Mouse (Mus musculus): ENCODE measurements around the gene Osbpl2. TPM values are rescaled to one million over a fixed set of nuclear protein-coding genes. Genes with fewer than 3 reads are reported as not detected.

The Osbpl2 gene
- total and polyA plus RNA-seq, 3 experiments: 13.3 to 25.5 TPM; not detected in 1

- TF ChIP-seq ELF1 (IDR thresholded peaks at IDR 0.05; ENCODE audit: low read depth, low read length) (no peak), NRF1 (IDR thresholded peaks at IDR 0.05; ENCODE audit: insufficient read depth, low read depth, low read length, poor library complexity, severe bottlenecking) (no peak), KAT2A (conservative IDR thresholded peaks at IDR 0.05; ENCODE audit: low read depth, low read length) (no peak)
These were observed 65.1 kb downstream of the Osbpl2 start (continued) for GRCm38 (mm10) chr2:180184011-180184751.

GRCm38 (mm10) chr2:180184752-180185109, 65.6 kb downstream of the Osbpl2 start:
- Histone ChIP-seq H3K4me1 (ENCODE audit: control insufficient read depth in 1 of 2, insufficient read depth in 2 of 2, low read length in 2 of 2) (no peaks in the 10 kb centered on the region), H3K36me3 (ENCODE audit: control insufficient read depth in 1 of 2, insufficient read depth in 2 of 2, low read length in 2 of 2) (no peaks in the 10 kb centered on the region), H3K79me2 (ENCODE audit: control insufficient read depth, insufficient read depth, low read length, poor library complexity) (no peaks in the 10 kb centered on the region), H3K9me3 (replicated peaks; ENCODE audit: insufficient read depth, low read length) (no peaks in the 10 kb centered on the region), H3K27me3 (ENCODE audit: control insufficient read depth in 1 of 2, insufficient read depth in 2 of 2, low read length in 2 of 2) (no peaks in the 10 kb centered on the region), H3K27ac (ENCODE audit: control insufficient read depth, low read depth, low read length) (no peak overlapping the region), H3K4me3 (ENCODE audit: control insufficient read depth in 1 of 2, insufficient read depth in 1 of 2, low read depth in 2 of 2, low read length in 2 of 2) (no peak overlapping the region), H3K9ac (ENCODE audit: control insufficient read depth, low read depth, low read length, poor library complexity, severe bottlenecking) (no peak overlapping the region)
- no peak for TF ChIP-seq MYB (IDR thresholded peaks at IDR 0.05; ENCODE audit: low read depth, low read length)
- no peak for TF ChIP-seq ZC3H11A (IDR thresholded peaks at IDR 0.05; ENCODE audit: low read depth, low read length)
- peak in 2 of 3 experiments; percentile 10 to 18; a peak in 1 of 6 replicates for TF ChIP-seq CTCF (IDR thresholded peaks at IDR 0.05 in 2 of 3, conservative IDR thresholded peaks at IDR 0.05 in 1 of 3; ENCODE audit: control insufficient read depth in 1 of 3, insufficient read depth in 1 of 3, low read depth in 2 of 3, low read length in 3 of 3, poor library complexity in 1 of 3, severe bottlenecking in 1 of 3)
- no peak for TF ChIP-seq MYC (IDR thresholded peaks at IDR 0.05; ENCODE audit: low read depth, low read length)
- DNase-seq (ENCODE audit: low read depth, low spot score): no peak

- no peaks in the 10 kb centered on the region for H3K9me3 ChIP-seq (replicated peaks; ENCODE audit: insufficient read depth, low read length)
- no peak for DNase-seq (ENCODE audit: low read depth, low spot score)
- H3K27me3 ChIP-seq (ENCODE audit: control insufficient read depth in 1 of 2, insufficient read depth in 2 of 2, low read length in 2 of 2): no peaks in the 10 kb centered on the region
- no peak overlapping the region for H3K4me3 ChIP-seq (ENCODE audit: control insufficient read depth in 1 of 2, insufficient read depth in 1 of 2, low read depth in 2 of 2, low read length in 2 of 2)
- no peaks in the 10 kb centered on the region for H3K36me3 ChIP-seq (ENCODE audit: control insufficient read depth in 1 of 2, insufficient read depth in 2 of 2, low read length in 2 of 2)
- no peaks in the 10 kb centered on the region for H3K79me2 ChIP-seq (ENCODE audit: control insufficient read depth, insufficient read depth, low read length, poor library complexity)
- no peak overlapping the region for H3K9ac ChIP-seq (ENCODE audit: control insufficient read depth, low read depth, low read length, poor library complexity, severe bottlenecking)
- H3K4me1 ChIP-seq (ENCODE audit: control insufficient read depth in 1 of 2, insufficient read depth in 2 of 2, low read length in 2 of 2): no peaks in the 10 kb centered on the region
- TF ChIP-seq USF1 (IDR thresholded peaks at IDR 0.05; ENCODE audit: low read depth, low read length) (no peak), NRF1 (IDR thresholded peaks at IDR 0.05; ENCODE audit: insufficient read depth, low read depth, low read length, poor library complexity, severe bottlenecking) (no peak), GABPA (IDR thresholded peaks at IDR 0.05; ENCODE audit: low read depth, low read length) (no peak), ZKSCAN1 (IDR thresholded peaks at IDR 0.05; ENCODE audit: low read depth, low read length) (no peak), E2F4 (IDR thresholded peaks at IDR 0.05; ENCODE audit: borderline replicate concordance, low read depth, low read length) (no peak), MAZ (IDR thresholded peaks at IDR 0.05; ENCODE audit: low read depth, low read length) (no peak), TCF12 (IDR thresholded peaks at IDR 0.05; ENCODE audit: low read depth, low read length) (no peak), EP300 (IDR thresholded peaks at IDR 0.05; ENCODE audit: low read depth in 1 of 2, low read length in 2 of 2) (no peak), HCFC1 (IDR thresholded peaks at IDR 0.05; ENCODE audit: low read depth, low read length) (no peak), CHD2 (IDR thresholded peaks at IDR 0.05; ENCODE audit: low read length) (no peak), BHLHE40 (IDR thresholded peaks at IDR 0.05; ENCODE audit: borderline replicate concordance, low read depth, low read length) (no peak), ELF1 (IDR thresholded peaks at IDR 0.05; ENCODE audit: low read depth, low read length) (no peak), POLR2A (IDR thresholded peaks at IDR 0.05; ENCODE audit: control insufficient read depth in 1 of 2, insufficient read depth in 1 of 2, low read depth in 1 of 2, low read length in 2 of 2, poor library complexity in 1 of 2) (no peak), POLR2AphosphoS5 (IDR thresholded peaks at IDR 0.05; ENCODE audit: borderline replicate concordance, low read depth, low read length) (no peak), SMC3 (IDR thresholded peaks at IDR 0.05; ENCODE audit: low read depth, low read length) (no peak), CTCF (IDR thresholded peaks at IDR 0.05 in 2 of 3, conservative IDR thresholded peaks at IDR 0.05 in 1 of 3; ENCODE audit: control insufficient read depth in 1 of 3, insufficient read depth in 1 of 3, low read depth in 2 of 3, low read length in 3 of 3, poor library complexity in 1 of 3, severe bottlenecking in 1 of 3) (no peak), USF2 (IDR thresholded peaks at IDR 0.05; ENCODE audit: borderline replicate concordance in 1 of 2, insufficient read depth in 1 of 2, low read depth in 1 of 2, low read length in 2 of 2) (no peak)
- no peak overlapping the region for H3K27ac ChIP-seq (ENCODE audit: control insufficient read depth, low read depth, low read length)
These were observed 66.6 kb downstream of the Osbpl2 start for GRCm38 (mm10) chr2:180185686-180186085.

All from MEL (cell line).